Mouse (Mus musculus): ENCODE measurements at regions not wholly inside any gene's neighbourhood (a gene's known extent, or its start where the extent isn't known, plus 50 kb on each side); places are given as distances from the start of the nearest gene placed in this dataset.

- TF ChIP-seq POLR2AphosphoS2 (IDR thresholded peaks at IDR 0.05; ENCODE audit: low read length) (no peak), HCFC1 (IDR thresholded peaks at IDR 0.05; ENCODE audit: low read depth, low read length) (no peak), MYC (IDR thresholded peaks at IDR 0.05; ENCODE audit: low read depth, low read length) (no peak), POLR2A (IDR thresholded peaks at IDR 0.05; ENCODE audit: control insufficient read depth in 1 of 2, insufficient read depth in 1 of 2, low read depth in 1 of 2, low read length in 2 of 2, poor library complexity in 1 of 2) (no peak), USF1 (IDR thresholded peaks at IDR 0.05; ENCODE audit: low read depth, low read length) (no peak), E2F4 (IDR thresholded peaks at IDR 0.05; ENCODE audit: borderline replicate concordance, low read depth, low read length) (no peak), EP300 (IDR thresholded peaks at IDR 0.05; ENCODE audit: low read depth in 1 of 2, low read length in 2 of 2) (no peak), ZNF384 (IDR thresholded peaks at IDR 0.05; ENCODE audit: low read depth, low read length) (no peak)
Measured at GRCm38 (mm10) chr2:75468851-75469250, 190.2 kb upstream of the Hnrnpa3 start.

Data from MEL (cell line).